Mouse (Mus musculus) left cerebral cortex, adult 8-10 months (tissue): ENCODE data around the gene Dnah7b. TPM values are rescaled to one million over a fixed set of nuclear protein-coding genes. Genes with fewer than 3 reads are reported as not detected.
"Not testable (repeated sequence)": the region's sequence is repeated elsewhere in the genome, so short reads cannot be mapped to it uniquely, and the experiment has no call there.

Source experiments
- DNase-seq, 2 experiments: peaks; one replicate each; pipeline ENCODE4 v3.0.0; 2022; ENCODE audit warnings: low spot score in 2 of 2
- total RNA-seq, 4 experiments: library from RNA; stranded (reverse); gene quantifications; 2 replicates each; pipeline ENCODE4 v1.2.4; 2022

Gene Dnah7b
- total RNA-seq = 1 to 10 TPM; 1.3 to 2.2 (median 2.0) TPM

- no peak for DNase-seq
Observed at GRCm38 (mm10) chr1:46066015-46066414, at the start of gene Dnah7b. Gene Dnah7b (plus strand): TSS chr1:46066315.

GRCm38 (mm10) chr1:46018382-46018977 is 47.6 kb upstream of the Dnah7b start:
- no peak for DNase-seq

GRCm38 (mm10) chr1:46022262-46022661 is 43.9 kb upstream of the Dnah7b start:
- no peak for DNase-seq

GRCm38 (mm10) chr1:46031993-46032555 is 34.0 kb upstream of the Dnah7b start:
- DNase-seq = no peak

GRCm38 (mm10) chr1:46048188-46048587 is 17.9 kb upstream of the Dnah7b start:
- no peak for DNase-seq

- DNase-seq = peak; percentile 8 to 9
Observed at GRCm38 (mm10) chr1:46066484-46067251, 553 bp downstream of the Dnah7b start.

GRCm38 (mm10) chr1:46068787-46069186 is 2.7 kb downstream of the Dnah7b start:
- not testable (repeated sequence) for DNase-seq

- no peak for DNase-seq
Observed at GRCm38 (mm10) chr1:46077891-46078290, 11.8 kb downstream of the Dnah7b start.

- no peak for DNase-seq
Observed at GRCm38 (mm10) chr1:46100484-46100883, 34.4 kb downstream of the Dnah7b start.

- not testable (repeated sequence) for DNase-seq
Observed at GRCm38 (mm10) chr1:46112606-46113005, 46.5 kb downstream of the Dnah7b start.

- not testable (repeated sequence) for DNase-seq
Observed at GRCm38 (mm10) chr1:46117179-46117578, 51.1 kb downstream of the Dnah7b start.

GRCm38 (mm10) chr1:46128058-46128457 is 61.9 kb downstream of the Dnah7b start:
- DNase-seq = no peak

GRCm38 (mm10) chr1:46196835-46197234 is 130.7 kb downstream of the Dnah7b start:
- DNase-seq = not testable (repeated sequence)

GRCm38 (mm10) chr1:46201169-46201568 is 135.1 kb downstream of the Dnah7b start:
- peak in 1 of 2 experiments; percentile 13 for DNase-seq

- DNase-seq = not testable (repeated sequence)
Observed at GRCm38 (mm10) chr1:46210014-46210588, 144.0 kb downstream of the Dnah7b start.

GRCm38 (mm10) chr1:46222704-46223103 is 156.6 kb downstream of the Dnah7b start:
- not testable (repeated sequence) for DNase-seq

- DNase-seq = not testable (repeated sequence)
Observed at GRCm38 (mm10) chr1:46226136-46226535, 160.0 kb downstream of the Dnah7b start.

- DNase-seq = not testable (repeated sequence)
Observed at GRCm38 (mm10) chr1:46268841-46269240, 202.7 kb downstream of the Dnah7b start.

- DNase-seq = no peak
Observed at GRCm38 (mm10) chr1:46271927-46272326, 205.8 kb downstream of the Dnah7b start.

GRCm38 (mm10) chr1:46278057-46278910 is 212.2 kb downstream of the Dnah7b start:
- DNase-seq = not testable (repeated sequence)
